Mouse (Mus musculus) bone marrow, adult 2 months (tissue): Measurements from ENCODE around the gene Zfp811.

Experiments
- CTCF ChIP-seq: fragments of 200-500 bp; IDR thresholded peaks from 2 replicates; pipeline ENCODE4 v1.5.1; 2011; ENCODE audit warnings: low read length, control low read depth; ENCODE audit not compliant: control insufficient read depth, insufficient read depth
- POLR2A ChIP-seq: fragments of 200-500 bp; IDR thresholded peaks from 2 replicates; pipeline ENCODE4 v1.6.1; 2011; ENCODE audit warnings: low read depth, mild to moderate bottlenecking, control low read depth, low read length, borderline replicate concordance; ENCODE audit not compliant: control insufficient read depth

- TF ChIP-seq CTCF (no peak), POLR2A (0 out of 2 replicates have a peak, but pooled peaks have one; percentile 43)
These were observed 21.6 kb downstream of the Zfp811 start, which contains the start of gene Zfp871 for GRCm38 (mm10) chr17:32788094-32788559.
